Mouse (Mus musculus) embryo, embryonic 11.5 days (tissue): ENCODE results near the gene Dip2c.

Experiments
- DNase-seq: peaks from one replicate; pipeline ENCODE4 v3.0.0-alpha.2; 2012; ENCODE audit warnings: low read depth, low spot score

Gene Dip2c

GRCm38 (mm10) chr13:9424434-9424833, 148.1 kb downstream of the Dip2c start:
- DNase-seq: no peak

GRCm38 (mm10) chr13:9426267-9426666, 149.9 kb downstream of the Dip2c start:
- no peak for DNase-seq

GRCm38 (mm10) chr13:9426779-9427178, 150.5 kb downstream of the Dip2c start:
- DNase-seq: no peak

- no peak for DNase-seq
Measured at GRCm38 (mm10) chr13:9429884-9430283, 153.6 kb downstream of the Dip2c start.

GRCm38 (mm10) chr13:9430724-9431123, 154.4 kb downstream of the Dip2c start:
- no peak for DNase-seq

GRCm38 (mm10) chr13:9431441-9431840, 155.1 kb downstream of the Dip2c start:
- DNase-seq: no peak

GRCm38 (mm10) chr13:9443066-9443465, 166.7 kb downstream of the Dip2c start:
- no peak for DNase-seq

GRCm38 (mm10) chr13:9445533-9446294, 169.4 kb downstream of the Dip2c start:
- no peak for DNase-seq

- DNase-seq: no peak
Measured at GRCm38 (mm10) chr13:9446448-9447115, 170.3 kb downstream of the Dip2c start.

- DNase-seq: no peak
Measured at GRCm38 (mm10) chr13:9450276-9450675, 173.9 kb downstream of the Dip2c start.

- DNase-seq: no peak
Measured at GRCm38 (mm10) chr13:9451952-9452351, 175.6 kb downstream of the Dip2c start.

- DNase-seq: no peak
Measured at GRCm38 (mm10) chr13:9454426-9455177, 178.3 kb downstream of the Dip2c start.

GRCm38 (mm10) chr13:9455979-9456378, 179.7 kb downstream of the Dip2c start:
- no peak for DNase-seq

- DNase-seq: no peak
Measured at GRCm38 (mm10) chr13:9457420-9458308, 181.3 kb downstream of the Dip2c start.

GRCm38 (mm10) chr13:9464457-9464856, 188.1 kb downstream of the Dip2c start:
- DNase-seq: no peak

GRCm38 (mm10) chr13:9467216-9467615, 190.9 kb downstream of the Dip2c start:
- peak; percentile 58 for DNase-seq

- no peak for DNase-seq
Measured at GRCm38 (mm10) chr13:9473383-9473782, 197.1 kb downstream of the Dip2c start.

GRCm38 (mm10) chr13:9481722-9482121, 205.4 kb downstream of the Dip2c start:
- no peak for DNase-seq

GRCm38 (mm10) chr13:9489696-9490095, 213.4 kb downstream of the Dip2c start:
- no peak for DNase-seq

GRCm38 (mm10) chr13:9494726-9495125, 218.4 kb downstream of the Dip2c start:
- no peak for DNase-seq

- DNase-seq: no peak
Measured at GRCm38 (mm10) chr13:9504118-9504856, 228.0 kb downstream of the Dip2c start.
